Mouse (Mus musculus) heart, adult 11 months (tissue): ENCODE data around the gene Phyhipl.

Experiments used
- DNase-seq: peaks from one replicate; pipeline ENCODE4 v3.0.0; 2022

The Phyhipl gene

GRCm38 (mm10) chr10:70623461-70623860 is 32.3 kb downstream of the Phyhipl start:
- no peak for DNase-seq

GRCm38 (mm10) chr10:70616377-70616776 is 39.4 kb downstream of the Phyhipl start:
- peak; percentile 81 for DNase-seq

- no peak for DNase-seq
Measured at GRCm38 (mm10) chr10:70611633-70612032, 44.1 kb downstream of the Phyhipl start.

GRCm38 (mm10) chr10:70599925-70600305 is 55.9 kb downstream of the Phyhipl start:
- DNase-seq: peak; percentile 76

GRCm38 (mm10) chr10:70599126-70599924 is 56.4 kb downstream of the Phyhipl start:
- DNase-seq: peak; percentile 88

GRCm38 (mm10) chr10:70598516-70599125 is 57.1 kb downstream of the Phyhipl start:
- DNase-seq: no peak

- no peak for DNase-seq
Measured at GRCm38 (mm10) chr10:70598081-70598515, 57.7 kb downstream of the Phyhipl start.

- DNase-seq: no peak
Measured at GRCm38 (mm10) chr10:70594007-70594406, 61.8 kb downstream of the Phyhipl start.

GRCm38 (mm10) chr10:70586876-70587405 is 68.8 kb downstream of the Phyhipl start:
- DNase-seq: no peak

- no peak for DNase-seq
Measured at GRCm38 (mm10) chr10:70584171-70584570, 71.6 kb downstream of the Phyhipl start.

- no peak for DNase-seq
Measured at GRCm38 (mm10) chr10:70581556-70582211, 74.1 kb downstream of the Phyhipl start.

- DNase-seq: no peak
Measured at GRCm38 (mm10) chr10:70563636-70564035, 92.1 kb downstream of the Phyhipl start.

GRCm38 (mm10) chr10:70552531-70552930 is 103.2 kb downstream of the Phyhipl start:
- peak; percentile 93 for DNase-seq

GRCm38 (mm10) chr10:70542857-70543256 is 112.9 kb downstream of the Phyhipl start:
- DNase-seq: peak; percentile 62

GRCm38 (mm10) chr10:70540456-70541195 is 115.1 kb downstream of the Phyhipl start:
- peak; percentile 71 for DNase-seq

GRCm38 (mm10) chr10:70539251-70539650 is 116.5 kb downstream of the Phyhipl start:
- peak; percentile 82 for DNase-seq

- peak; percentile 90 for DNase-seq
Measured at GRCm38 (mm10) chr10:70537694-70538093, 118.1 kb downstream of the Phyhipl start.

- DNase-seq: peak; percentile 89
Measured at GRCm38 (mm10) chr10:70535401-70535800, 120.4 kb downstream of the Phyhipl start.

GRCm38 (mm10) chr10:70534571-70534970 is 121.2 kb downstream of the Phyhipl start:
- peak; percentile 85 for DNase-seq

- DNase-seq: peak; percentile 88
Measured at GRCm38 (mm10) chr10:70533986-70534385, 121.8 kb downstream of the Phyhipl start.

- peak; percentile 96 for DNase-seq
Measured at GRCm38 (mm10) chr10:70533301-70533781, 122.4 kb downstream of the Phyhipl start.

- peak; percentile 86 for DNase-seq
Measured at GRCm38 (mm10) chr10:70532249-70532648, 123.5 kb downstream of the Phyhipl start.
